Mouse (Mus musculus) MEL (cell line): Measurements from ENCODE around the gene Myo9b. TPM values are rescaled to one million over a fixed set of nuclear protein-coding genes. Genes with fewer than 3 reads are reported as not detected.

ENCODE experiments used
- DNase-seq: peaks from one replicate; pipeline ENCODE4 v3.0.0; 2011; ENCODE audit warnings: low read depth, low spot score
- H3K27ac ChIP-seq: 2 replicates; pipeline ENCODE4 v1.5.1; 2012; ENCODE audit warnings: low read depth, mild to moderate bottlenecking, control low read depth, low read length, moderate library complexity; ENCODE audit not compliant: control insufficient read depth
- H3K27me3 ChIP-seq, 2 experiments: fragments of 150-350 bp in 1 of 2; sonication (generic) in 1 of 2; 2 replicates each; pipeline ENCODE4 v1.6.1; 2012; ENCODE audit warnings: low read length in 2 of 2, mild to moderate bottlenecking in 2 of 2, improper control_type of control experiment in 1 of 2, moderate library complexity in 1 of 2; ENCODE audit not compliant: insufficient read depth in 2 of 2, control insufficient read depth in 1 of 2
- H3K36me3 ChIP-seq, 2 experiments: 2 replicates each; pipeline ENCODE4 v1.6.1; 2012 to 2014; ENCODE audit warnings: low read length in 2 of 2, improper control_type of control experiment in 1 of 2, inconsistent platforms in 1 of 2, mild to moderate bottlenecking in 1 of 2; ENCODE audit not compliant: insufficient read depth in 2 of 2, control insufficient read depth in 1 of 2
- H3K4me1 ChIP-seq, 2 experiments: fragments of 150-350 bp in 1 of 2; sonication (generic) in 1 of 2; 2 replicates each; pipeline ENCODE4 v1.6.1; 2012; ENCODE audit warnings: low read length in 2 of 2, improper control_type of control experiment in 1 of 2, mild to moderate bottlenecking in 1 of 2; ENCODE audit not compliant: insufficient read depth in 2 of 2, control insufficient read depth in 1 of 2
- H3K4me3 ChIP-seq, 2 experiments: fragments of 150-350 bp in 1 of 2; sonication (generic) in 1 of 2; 2 replicates each; pipeline ENCODE4 v1.5.1; 2012; ENCODE audit warnings: low read depth in 2 of 2, low read length in 2 of 2, mild to moderate bottlenecking in 2 of 2, moderate library complexity in 2 of 2, control low read depth in 1 of 2, improper control_type of control experiment in 1 of 2; ENCODE audit not compliant: control insufficient read depth in 1 of 2, insufficient read depth in 1 of 2
- H3K79me2 ChIP-seq: 2 replicates; pipeline ENCODE4 v1.6.1; 2012; ENCODE audit warnings: mild to moderate bottlenecking, low read length, moderate library complexity; ENCODE audit not compliant: control insufficient read depth, poor library complexity, insufficient read depth
- H3K9ac ChIP-seq: 2 replicates; pipeline ENCODE4 v1.6.1; 2012; ENCODE audit warnings: low read depth, mild to moderate bottlenecking, control low read depth, low read length, moderate library complexity; ENCODE audit not compliant: control insufficient read depth, poor library complexity, severe bottlenecking
- H3K9me3 ChIP-seq: fragments of 150-350 bp; sonication (generic); replicated peaks from 2 replicates; pipeline ENCODE4 v1.6.1; 2012; ENCODE audit warnings: mild to moderate bottlenecking, low read length, improper control_type of control experiment, moderate library complexity; ENCODE audit not compliant: insufficient read depth
- CHD2 ChIP-seq: IDR thresholded peaks from 2 replicates; pipeline ENCODE4 v1.6.1; 2011; ENCODE audit warnings: low read length, improper control_type of control experiment
- MAFK ChIP-seq: IDR thresholded peaks from 2 replicates; pipeline ENCODE4 v1.6.1; 2011; ENCODE audit warnings: low read depth, mild to moderate bottlenecking, low read length, improper control_type of control experiment, borderline replicate concordance
- MAZ ChIP-seq: IDR thresholded peaks from 2 replicates; pipeline ENCODE4 v1.6.1; 2012; ENCODE audit warnings: low read depth, mild to moderate bottlenecking, inconsistent platforms, low read length, improper control_type of control experiment
- MYB ChIP-seq: IDR thresholded peaks from 2 replicates; pipeline ENCODE4 v1.6.1; 2011; ENCODE audit warnings: mild to moderate bottlenecking, low read depth, low read length, improper control_type of control experiment
- MYC ChIP-seq: IDR thresholded peaks from 2 replicates; pipeline ENCODE4 v1.6.1; 2011; ENCODE audit warnings: low read depth, mild to moderate bottlenecking, low read length, improper control_type of control experiment, moderate library complexity
- NRF1 ChIP-seq: IDR thresholded peaks from 2 replicates; pipeline ENCODE4 v1.6.1; 2014; ENCODE audit warnings: low read depth, mild to moderate bottlenecking, inconsistent platforms, low read length, improper control_type of control experiment, moderate library complexity; ENCODE audit not compliant: poor library complexity, insufficient read depth, severe bottlenecking
- RCOR1 ChIP-seq: IDR thresholded peaks from 2 replicates; pipeline ENCODE4 v1.6.1; 2012; ENCODE audit warnings: low read depth, mild to moderate bottlenecking, inconsistent platforms, low read length, improper control_type of control experiment
- SMC3 ChIP-seq: IDR thresholded peaks from 2 replicates; pipeline ENCODE4 v1.6.1; 2011; ENCODE audit warnings: low read depth, low read length, improper control_type of control experiment
- TCF12 ChIP-seq: IDR thresholded peaks from 2 replicates; pipeline ENCODE4 v1.6.1; 2014; ENCODE audit warnings: low read depth, mild to moderate bottlenecking, inconsistent platforms, low read length, improper control_type of control experiment, moderate library complexity
- UBTF ChIP-seq: IDR thresholded peaks from 2 replicates; pipeline ENCODE4 v1.6.1; 2012; ENCODE audit warnings: low read depth, mild to moderate bottlenecking, inconsistent platforms, low read length, improper control_type of control experiment, moderate library complexity, borderline replicate concordance; ENCODE audit not compliant: insufficient read depth
- USF1 ChIP-seq: IDR thresholded peaks from 2 replicates; pipeline ENCODE4 v1.6.1; 2014; ENCODE audit warnings: low read depth, mild to moderate bottlenecking, inconsistent platforms, low read length, improper control_type of control experiment, moderate library complexity
- ZKSCAN1 ChIP-seq: IDR thresholded peaks from 2 replicates; pipeline ENCODE4 v1.6.1; 2012; ENCODE audit warnings: low read depth, mild to moderate bottlenecking, inconsistent platforms, low read length, improper control_type of control experiment, moderate library complexity
- ZMIZ1 ChIP-seq: IDR thresholded peaks from 2 replicates; pipeline ENCODE4 v1.6.1; 2012; ENCODE audit warnings: low read depth, mild to moderate bottlenecking, inconsistent platforms, low read length, improper control_type of control experiment, moderate library complexity
- polyA plus RNA-seq, 2 experiments: library from polyadenylated mRNA; stranded (reverse) in 1 of 2; unstranded in 1 of 2; fragments of >175 nt in 1 of 2; fragments of >200 nt in 1 of 2; gene quantifications; 2 replicates each; pipeline versions ENCODE4 v1.2.1 to v1.2.4; 2012; ENCODE audit warnings: low replicate concordance in 2 of 2, low read depth in 1 of 2; ENCODE audit not compliant: insufficient read length in 2 of 2, insufficient read depth in 1 of 2, missing spikeins in 1 of 2
- total RNA-seq: library from RNA; depleted of rRNA; stranded (reverse); fragments of 300-350 nt; gene quantifications from 2 replicates; pipeline ENCODE4 v1.2.3, GENCODE M21; 2012

Myo9b gene
- total and polyA plus RNA-seq, 3 experiments, result 35.8 to 54.8 (median 52.3) TPM

GRCm38 (mm10) chr8:71379008-71379407, 106.5 kb downstream of the Myo9b start:
- Histone ChIP-seq H3K27ac (no peak overlapping the region), H3K4me3 (no peak overlapping the region), H3K4me1 (peaks cover 0 to 8% of the 10 kb centered on the region in 2 experiments; a peak in 2 of 4 replicates), H3K36me3 (no peaks in the 10 kb centered on the region; a peak in 1 of 4 replicates), H3K27me3 (no peaks in the 10 kb centered on the region), H3K9ac (no peak overlapping the region), H3K79me2 (peaks cover 10% of the 10 kb centered on the region), H3K9me3 (no peaks in the 10 kb centered on the region)
- TF ChIP-seq UBTF, result no peak
- TF ChIP-seq MAFK, result no peak
- TF ChIP-seq SMC3, result no peak
- no peak for TF ChIP-seq ZMIZ1
- no peak for TF ChIP-seq CHD2
- no peak for TF ChIP-seq TCF12
- no peak for TF ChIP-seq RCOR1
- no peak for TF ChIP-seq NRF1
- TF ChIP-seq MAZ, result no peak
- no peak for TF ChIP-seq MYC
- no peak for TF ChIP-seq USF1
- DNase-seq, result no peak

GRCm38 (mm10) chr8:71379512-71380075, 107.1 kb downstream of the Myo9b start:
- Histone ChIP-seq H3K27ac (no peak overlapping the region), H3K27me3 (no peaks in the 10 kb centered on the region), H3K4me3 (no peak overlapping the region), H3K9ac (no peak overlapping the region)
- TF ChIP-seq MYB (no peak), ZKSCAN1 (no peak)
- TF ChIP-seq, all 39 proteins: peak for 0
- Histone ChIP-seq H3K4me1 (peaks cover 0 to 8% of the 10 kb centered on the region in 2 experiments; a peak in 2 of 4 replicates), H3K79me2 (peaks cover 10% of the 10 kb centered on the region), H3K36me3 (no peaks in the 10 kb centered on the region; a peak in 1 of 4 replicates), H3K9me3 (no peaks in the 10 kb centered on the region)
- no peak for DNase-seq
